Mouse (Mus musculus) bone marrow macrophage, adult 2 months (primary cell): Measurements from ENCODE around the gene Sh3bgrl2.

Experiments used
- CTCF ChIP-seq: IDR thresholded peaks from 2 replicates; pipeline ENCODE4 v1.5.1; 2012; ENCODE audit warnings: low read depth, mild to moderate bottlenecking, low read length, moderate library complexity
- POLR2A ChIP-seq: IDR thresholded peaks from 2 replicates; pipeline ENCODE4 v1.6.1; 2012; ENCODE audit warnings: mild to moderate bottlenecking, low read depth, low read length, borderline replicate concordance

GRCm38 (mm10) chr9:83562889-83563288 lies 14.8 kb downstream of the Sh3bgrl2 start:
- TF ChIP-seq POLR2A (no peak), CTCF (no peak)
